Mouse (Mus musculus) liver, adult 2 months (tissue): ENCODE measurements around the gene Deup1. TPM values are rescaled to one million over a fixed set of nuclear protein-coding genes. Genes with fewer than 3 reads are reported as not detected.
"Not testable (repeated sequence)": the region's sequence is repeated elsewhere in the genome, so short reads cannot be mapped to it uniquely, and the experiment has no call there.

ENCODE experiments used
- DNase-seq: peaks from one replicate; pipeline ENCODE4 v3.0.0-alpha.2; 2011; ENCODE audit warnings: low read depth, low spot score; ENCODE audit errors: extremely low read depth
- H3K27ac ChIP-seq: fragments of 200-500 bp; replicated peaks from 2 replicates; pipeline ENCODE4 v1.5.1; 2012; ENCODE audit warnings: low read depth, mild to moderate bottlenecking, control low read depth, inconsistent platforms, low read length; ENCODE audit not compliant: insufficient read depth
- H3K27me3 ChIP-seq: fragments of 200-500 bp; 2 replicates; pipeline ENCODE4 v1.6.1; 2012; ENCODE audit warnings: mild to moderate bottlenecking, moderate library complexity, low read length, inconsistent platforms; ENCODE audit not compliant: control insufficient read depth, insufficient read depth
- H3K36me3 ChIP-seq: fragments of 200-500 bp; 2 replicates; pipeline ENCODE4 v1.6.1; 2012; ENCODE audit warnings: low read length, inconsistent platforms; ENCODE audit not compliant: control insufficient read depth, insufficient read depth
- H3K4me1 ChIP-seq: fragments of 200-500 bp; 2 replicates; pipeline ENCODE4 v1.6.1; 2011; ENCODE audit warnings: low read length; ENCODE audit not compliant: control insufficient read depth, insufficient read depth
- H3K4me3 ChIP-seq: fragments of 200-500 bp; 2 replicates; pipeline ENCODE4 v1.5.1; 2011; ENCODE audit warnings: low read depth, mild to moderate bottlenecking, control low read depth, low read length, moderate library complexity; ENCODE audit not compliant: insufficient read depth
- H3K79me2 ChIP-seq: fragments of 200-500 bp; 2 replicates; pipeline ENCODE4 v1.6.1; 2012; ENCODE audit warnings: inconsistent platforms, mild to moderate bottlenecking, low read length, moderate library complexity; ENCODE audit not compliant: control insufficient read depth, insufficient read depth
- H3K9ac ChIP-seq: fragments of 200-500 bp; 2 replicates; pipeline ENCODE4 v1.6.1; 2012; ENCODE audit warnings: low read depth, mild to moderate bottlenecking, control low read depth, inconsistent platforms, low read length
- CTCF ChIP-seq: fragments of 200-500 bp; IDR thresholded peaks from 2 replicates; pipeline ENCODE4 v1.5.1; 2011; ENCODE audit warnings: low read depth, low read length, control low read depth
- POLR2A ChIP-seq: fragments of 200-500 bp; IDR thresholded peaks from 2 replicates; pipeline ENCODE4 v1.6.1; 2011; ENCODE audit warnings: low read length, control low read depth; ENCODE audit not compliant: insufficient read depth; ENCODE audit errors: extremely low read depth
- WGBS: fragments of 180-500 bp; shearing (Covaris S2); methylation state at CpG from one replicate; pipeline ENCODE4 v1.1.7; 2018; 5-methylcytosine and 5-hydroxymethylcytosine counted together
- polyA plus RNA-seq: library from polyadenylated mRNA; depleted of rRNA; stranded (reverse); fragments of >200 nt; gene quantifications from 2 replicates; pipeline ENCODE4 v1.2.3, GENCODE M21; 2012
- total RNA-seq: library from RNA; depleted of rRNA; stranded (reverse); fragments of >200 nt; gene quantifications from 2 replicates; pipeline ENCODE4 v1.2.3, GENCODE M21; 2014

Gene Deup1
- total and polyA plus RNA-seq, 2 experiments = 0.09 TPM; not detected in 1

- TF ChIP-seq POLR2A = no peak
- no peak for TF ChIP-seq CTCF
- H3K4me1 ChIP-seq = no peaks in the 10 kb centered on the region
- H3K36me3 ChIP-seq = no peaks in the 10 kb centered on the region
- no peak overlapping the region for H3K4me3 ChIP-seq
- no peaks in the 10 kb centered on the region for H3K79me2 ChIP-seq
- H3K9ac ChIP-seq = no peak overlapping the region
- no peaks in the 10 kb centered on the region for H3K27me3 ChIP-seq
- no peak overlapping the region for H3K27ac ChIP-seq
- DNase-seq = no peak
- WGBS = 92% methylated on average over 13 of the region's 13 CpGs
These were observed 52.8 kb downstream of the Deup1 start for GRCm38 (mm10) chr9:15574750-15575454.

GRCm38 (mm10) chr9:15562353-15562752 is 65.4 kb downstream of the Deup1 start:
- WGBS = 27% methylated on average over 7 of the region's 7 CpGs
- Histone ChIP-seq H3K79me2 (no peaks in the 10 kb centered on the region), H3K36me3 (no peaks in the 10 kb centered on the region), H3K4me3 (no peak overlapping the region), H3K9ac (no peak overlapping the region), H3K27ac (no peak overlapping the region), H3K4me1 (no peaks in the 10 kb centered on the region), H3K27me3 (no peaks in the 10 kb centered on the region)
- TF ChIP-seq POLR2A (no peak), CTCF (no peak)
- DNase-seq = peak; percentile 18

- no peak for DNase-seq
- H3K9ac ChIP-seq = no peak overlapping the region
- no peaks in the 10 kb centered on the region for H3K27me3 ChIP-seq
- no peaks in the 10 kb centered on the region for H3K4me1 ChIP-seq
- no peak overlapping the region for H3K27ac ChIP-seq
- no peaks in the 10 kb centered on the region for H3K36me3 ChIP-seq
- TF ChIP-seq POLR2A (no peak), CTCF (no peak)
- H3K79me2 ChIP-seq = no peaks in the 10 kb centered on the region
- no peak overlapping the region for H3K4me3 ChIP-seq
- WGBS = 77% methylated on average over 3 of the region's 3 CpGs
These were observed 67.3 kb downstream of the Deup1 start for GRCm38 (mm10) chr9:15560451-15560850.

- TF ChIP-seq CTCF = no peak
- no peak for TF ChIP-seq POLR2A
- Histone ChIP-seq H3K4me3 (no peak overlapping the region), H3K36me3 (no peaks in the 10 kb centered on the region), H3K27me3 (no peaks in the 10 kb centered on the region), H3K4me1 (no peaks in the 10 kb centered on the region), H3K9ac (no peak overlapping the region), H3K79me2 (no peaks in the 10 kb centered on the region), H3K27ac (no peak overlapping the region)
- 89% methylated on average over 8 of the region's 8 CpGs for WGBS
- no peak for DNase-seq
These were observed 74.4 kb downstream of the Deup1 start for GRCm38 (mm10) chr9:15553322-15553721.

GRCm38 (mm10) chr9:15551933-15552851 is 75.5 kb downstream of the Deup1 start:
- Histone ChIP-seq H3K79me2 (no peaks in the 10 kb centered on the region), H3K9ac (no peak overlapping the region), H3K4me1 (no peaks in the 10 kb centered on the region), H3K27ac (no peak overlapping the region), H3K27me3 (no peaks in the 10 kb centered on the region), H3K36me3 (no peaks in the 10 kb centered on the region), H3K4me3 (no peak overlapping the region)
- TF ChIP-seq CTCF (no peak), POLR2A (no peak)
- peak; percentile 39 for DNase-seq
- WGBS = 31% methylated on average over 15 of the region's 15 CpGs

GRCm38 (mm10) chr9:15551073-15551472 is 76.7 kb downstream of the Deup1 start:
- 91% methylated on average over 6 of the region's 6 CpGs for WGBS
- not testable (repeated sequence) for H3K4me1 ChIP-seq, H3K36me3 ChIP-seq, H3K79me2 ChIP-seq, H3K27ac ChIP-seq, H3K27me3 ChIP-seq, H3K4me3 ChIP-seq, DNase-seq, H3K9ac ChIP-seq
